Mouse (Mus musculus) left cerebral cortex, postnatal 4 days (tissue): ENCODE measurements around the gene Stra8. TPM values are rescaled to one million over a fixed set of nuclear protein-coding genes. Genes with fewer than 3 reads are reported as not detected.

Experiments
- DNase-seq: peaks from one replicate; pipeline ENCODE4 v3.0.0-alpha.2; 2022
- intact Hi-C: fragments of 180-260 bp; cut with DNase I; formaldehyde crosslinking; loops from one replicate; pipeline ENCODE4 v1.15.1; 2025
- total RNA-seq, 2 experiments: library from RNA; stranded (reverse); gene quantifications; 2 replicates each; pipeline ENCODE4 v1.2.3; 2021

Gene Stra8
- total RNA-seq, 2 experiments from 2014 or later, result not detected

- DNase-seq, result no peak
- intact Hi-C loops, result no loop called here
These were observed 18.4 kb downstream of the Stra8 start for GRCm38 (mm10) chr6:34938280-34938928.

GRCm38 (mm10) chr6:34938929-34939325, 19.0 kb downstream of the Stra8 start:
- no peak for DNase-seq
- intact Hi-C loops, result no loop called here

GRCm38 (mm10) chr6:34939451-34939850, 19.5 kb downstream of the Stra8 start:
- intact Hi-C loops, result no loop called here

GRCm38 (mm10) chr6:34941496-34941895, 21.5 kb downstream of the Stra8 start:
- DNase-seq, result no peak
- intact Hi-C loops, result no loop called here

More at GRCm38 (mm10) chr6:34939451-34939850, 19.5 kb downstream of the Stra8 start:
- no peak for DNase-seq

GRCm38 (mm10) chr6:34942446-34942845, 22.5 kb downstream of the Stra8 start:
- intact Hi-C loops, result no loop called here
- no peak for DNase-seq

- DNase-seq, result no peak
- intact Hi-C loops, result no loop called here
These were observed 23.5 kb downstream of the Stra8 start for GRCm38 (mm10) chr6:34943499-34943898.

GRCm38 (mm10) chr6:34946486-34947079, 26.6 kb downstream of the Stra8 start:
- intact Hi-C loops, result no loop called here
- no peak for DNase-seq

GRCm38 (mm10) chr6:34948461-34948860, 28.5 kb downstream of the Stra8 start:
- intact Hi-C loops, result no loop called here
- no peak for DNase-seq

GRCm38 (mm10) chr6:34951518-34951917, 31.6 kb downstream of the Stra8 start:
- DNase-seq, result no peak
- intact Hi-C loops, result no loop called here

- intact Hi-C loops, result no loop called here
- no peak for DNase-seq
These were observed 32.1 kb downstream of the Stra8 start for GRCm38 (mm10) chr6:34951956-34952667.

- no peak for DNase-seq
- intact Hi-C loops, result no loop called here
These were observed 35.2 kb downstream of the Stra8 start for GRCm38 (mm10) chr6:34954926-34955861.

GRCm38 (mm10) chr6:34955862-34956241, 35.9 kb downstream of the Stra8 start:
- intact Hi-C loops, result no loop called here
- DNase-seq, result no peak

GRCm38 (mm10) chr6:34959131-34959530, 39.2 kb downstream of the Stra8 start:
- intact Hi-C loops, result no loop called here
- no peak for DNase-seq

GRCm38 (mm10) chr6:34964550-34964949, 44.6 kb downstream of the Stra8 start:
- intact Hi-C loops, result no loop called here
- no peak for DNase-seq

- DNase-seq, result no peak
- intact Hi-C loops, result no loop called here
These were observed 46.0 kb downstream of the Stra8 start for GRCm38 (mm10) chr6:34965819-34966539.

GRCm38 (mm10) chr6:34971181-34971580, 51.2 kb downstream of the Stra8 start:
- intact Hi-C loops, result no loop called here
- no peak for DNase-seq

GRCm38 (mm10) chr6:34979291-34979690, 59.3 kb downstream of the Stra8 start:
- intact Hi-C loops, result no loop called here
- no peak for DNase-seq

GRCm38 (mm10) chr6:34980661-34981060, 60.7 kb downstream of the Stra8 start:
- intact Hi-C loops, result no loop called here
- DNase-seq, result no peak

- no peak for DNase-seq
- intact Hi-C loops, result no loop called here
These were observed 67.2 kb downstream of the Stra8 start for GRCm38 (mm10) chr6:34987085-34987645.
